Mouse (Mus musculus) adrenal gland, postnatal 4 days (tissue): Measurements from ENCODE around the gene Tbx15. TPM values are rescaled to one million over a fixed set of nuclear protein-coding genes. Genes with fewer than 3 reads are reported as not detected.

Source experiments
- DNase-seq, 2 experiments: peaks; one replicate each; pipeline ENCODE4 v3.0.0; 2021 to 2022; ENCODE audit warnings: low spot score in 2 of 2, mixed read lengths in 2 of 2
- total RNA-seq, 2 experiments: library from RNA; stranded (reverse); gene quantifications; 2 replicates each; pipeline ENCODE4 v1.2.3; 2021

The Tbx15 gene
- total RNA-seq, 2 experiments from 2014 or later: 1.4 to 2.5 TPM

DNA sequence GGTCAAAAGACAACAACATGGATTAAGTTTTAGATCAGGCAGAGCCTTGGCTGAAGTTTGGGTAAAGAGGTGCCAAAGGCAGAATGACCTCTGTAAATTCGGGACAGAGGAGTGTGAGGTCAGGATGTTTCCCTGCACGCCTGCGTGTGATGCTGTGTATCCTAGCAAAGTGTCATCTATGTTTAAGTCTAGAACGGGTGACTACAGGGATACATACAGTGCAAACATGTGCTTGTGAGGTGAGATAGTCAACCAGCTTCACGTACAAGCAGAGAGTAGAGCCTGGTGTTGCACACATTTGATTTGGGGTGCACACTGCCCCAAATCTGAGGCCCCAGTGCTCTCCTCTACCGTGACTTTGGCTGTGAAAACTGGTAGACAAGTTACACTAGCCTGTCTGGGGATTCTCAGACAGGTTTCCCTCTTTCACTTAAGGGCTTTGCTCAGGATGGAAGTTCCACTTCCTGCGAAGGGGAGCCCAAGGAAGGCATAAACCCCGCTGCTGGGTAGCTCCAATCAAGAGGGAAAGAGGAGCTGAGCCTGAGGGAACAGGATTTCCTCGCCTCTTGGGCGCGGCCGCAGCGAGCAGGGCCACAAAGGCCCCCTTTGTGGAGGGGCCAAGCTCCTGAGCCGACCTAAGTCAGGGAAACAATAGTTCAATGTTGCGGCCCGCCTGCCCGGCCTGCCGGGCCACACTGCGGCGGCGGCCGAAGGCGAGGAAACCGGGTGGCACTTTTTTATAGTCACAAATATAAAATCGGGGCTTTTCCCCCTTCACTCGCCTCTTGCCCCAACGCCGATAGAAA lies 8.0 kb downstream of the Tbx15 start:
- DNase-seq: no peak

DNA sequence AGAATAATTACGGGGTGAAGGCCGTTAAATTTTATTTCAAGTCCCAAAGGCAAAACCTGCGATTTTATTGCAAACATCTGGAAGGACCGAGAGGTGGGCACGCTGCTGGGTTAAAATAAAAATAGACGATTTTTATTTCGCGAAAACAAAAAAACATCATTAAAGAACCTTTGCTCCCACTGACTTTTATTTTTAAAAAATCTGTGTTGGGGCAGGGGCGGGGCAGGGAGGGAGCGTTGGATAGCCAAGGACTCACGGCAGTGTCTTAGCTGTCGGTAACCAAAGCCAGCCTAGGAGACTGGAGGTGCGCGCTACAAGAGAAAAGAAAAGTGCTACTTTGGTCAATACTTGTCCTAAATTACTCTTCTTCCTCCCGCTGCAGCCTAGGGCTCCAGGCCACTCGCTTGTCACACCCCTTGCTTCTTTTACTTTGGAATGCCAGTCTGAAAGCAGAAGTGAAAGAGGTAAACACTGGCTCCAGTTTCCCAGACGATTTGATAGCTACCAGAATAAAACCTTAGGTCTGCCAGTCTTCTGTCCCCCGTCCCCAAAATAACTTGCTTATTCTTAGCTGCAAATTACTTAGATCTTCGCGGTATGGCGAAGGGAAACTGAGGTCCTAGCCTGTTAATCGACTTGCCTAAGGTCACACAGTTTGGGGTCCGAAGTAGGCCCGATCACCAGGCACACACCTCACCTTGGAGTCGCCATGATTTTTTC lies 8.8 kb downstream of the Tbx15 start:
- no peak for DNase-seq

DNA sequence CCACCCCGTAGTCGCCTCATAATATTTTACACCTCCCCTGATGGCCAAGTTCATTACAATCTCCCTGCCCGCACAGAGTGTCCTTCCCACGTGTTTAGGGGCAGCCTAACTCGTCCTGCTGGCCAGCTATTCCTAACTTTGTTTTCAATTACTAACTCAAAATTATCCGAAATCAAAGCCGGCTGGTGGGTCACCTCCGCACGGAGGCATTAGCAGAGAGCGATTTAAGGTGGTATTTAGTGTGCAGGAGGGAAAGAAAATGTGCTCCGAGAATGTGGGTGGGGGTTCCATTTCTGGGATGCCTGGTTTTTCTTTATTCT lies 9.3 kb downstream of the Tbx15 start:
- DNase-seq: no peak

DNA sequence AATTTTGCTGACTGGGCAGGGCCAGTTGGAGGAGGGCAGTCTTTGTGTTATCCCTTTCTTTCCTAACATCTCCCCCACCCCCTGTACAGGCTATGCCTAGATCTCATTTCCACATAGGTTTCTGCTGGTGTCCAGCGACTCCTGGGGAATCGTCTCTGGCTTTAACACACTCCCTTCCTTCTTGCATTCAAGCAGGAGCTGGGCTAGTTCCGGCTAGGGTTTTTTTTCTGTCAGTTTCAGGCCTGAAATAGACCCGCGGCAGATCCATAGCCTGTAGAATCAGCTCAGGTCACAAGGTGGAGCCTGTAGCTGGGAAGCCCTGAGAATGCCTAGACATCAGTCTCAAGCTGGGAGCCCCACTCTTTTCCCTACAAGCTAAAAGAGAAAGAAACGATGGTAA lies 9.7 kb downstream of the Tbx15 start:
- DNase-seq: no peak

DNA sequence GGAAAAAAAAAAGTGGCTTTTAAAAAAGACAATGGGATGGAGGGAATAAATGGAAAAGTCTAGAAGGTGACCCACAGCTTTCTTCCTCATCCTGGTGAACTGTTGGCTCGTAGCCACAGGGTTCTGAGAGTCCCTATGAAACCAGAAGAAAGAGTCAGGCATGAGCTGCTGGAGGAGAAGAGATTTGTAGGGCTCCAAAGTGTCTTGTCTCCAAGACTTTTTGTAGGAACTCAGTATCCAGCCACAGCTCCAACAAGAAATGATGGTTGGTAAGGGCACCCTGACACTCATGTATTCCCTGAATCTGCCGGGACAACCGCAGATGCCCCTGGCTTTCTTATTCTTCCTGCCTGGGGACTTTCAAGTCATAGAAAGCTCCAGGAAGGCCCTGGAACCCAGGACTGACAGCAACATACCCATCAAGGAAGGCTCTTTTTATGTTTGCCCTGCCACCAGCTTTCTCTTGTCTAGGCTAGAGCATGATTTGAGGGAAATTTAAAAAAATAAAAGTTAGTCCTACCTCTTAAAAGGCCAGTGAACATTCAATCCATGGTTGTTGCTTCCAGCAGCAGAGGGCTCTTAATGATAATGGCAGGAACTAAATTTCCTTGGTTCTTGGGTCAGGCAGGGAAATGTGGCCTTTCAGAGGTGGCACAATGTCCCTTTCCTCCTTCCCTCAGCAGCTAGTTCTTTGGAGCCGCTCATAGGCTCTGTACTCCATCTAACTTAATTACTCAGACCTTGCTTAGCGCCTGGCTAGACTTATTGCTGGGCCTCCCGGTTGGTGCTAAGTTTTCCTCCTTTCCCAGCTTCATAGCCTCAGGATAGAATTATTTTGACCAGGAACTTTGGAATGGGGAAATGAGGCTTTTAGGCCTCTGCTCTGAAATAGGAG lies 11.3 kb downstream of the Tbx15 start:
- DNase-seq: no peak

DNA sequence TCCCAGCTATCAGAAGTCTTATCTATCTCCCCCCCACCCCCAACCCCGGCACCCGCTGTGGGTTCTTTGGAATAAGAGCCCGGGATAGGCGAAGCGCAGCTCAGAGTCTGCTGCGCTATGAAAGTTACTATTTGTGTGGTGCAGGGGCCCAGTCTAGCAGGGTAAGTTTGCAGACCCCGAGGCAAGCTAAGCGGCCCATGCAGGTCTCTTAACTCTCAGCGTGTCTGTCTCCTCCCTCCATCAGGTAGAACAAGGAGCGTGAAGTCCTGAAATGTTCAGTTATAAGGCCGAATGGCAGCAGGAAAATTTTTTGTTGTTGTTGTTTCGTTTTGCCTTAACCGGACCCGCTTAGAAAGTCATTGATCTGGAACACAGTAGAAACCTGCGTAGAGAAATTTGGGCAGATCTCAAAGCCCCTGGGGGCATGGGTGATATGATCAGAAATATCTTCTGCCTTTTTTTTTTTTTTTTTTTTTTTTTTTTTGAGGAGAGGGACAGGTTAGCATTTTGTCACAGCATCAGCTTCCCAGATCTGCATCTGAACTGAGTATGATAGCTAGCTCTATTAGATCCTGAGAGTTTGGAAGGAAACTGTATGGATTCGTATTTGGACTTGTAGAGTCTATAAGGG lies 12.4 kb downstream of the Tbx15 start:
- no peak for DNase-seq

DNA sequence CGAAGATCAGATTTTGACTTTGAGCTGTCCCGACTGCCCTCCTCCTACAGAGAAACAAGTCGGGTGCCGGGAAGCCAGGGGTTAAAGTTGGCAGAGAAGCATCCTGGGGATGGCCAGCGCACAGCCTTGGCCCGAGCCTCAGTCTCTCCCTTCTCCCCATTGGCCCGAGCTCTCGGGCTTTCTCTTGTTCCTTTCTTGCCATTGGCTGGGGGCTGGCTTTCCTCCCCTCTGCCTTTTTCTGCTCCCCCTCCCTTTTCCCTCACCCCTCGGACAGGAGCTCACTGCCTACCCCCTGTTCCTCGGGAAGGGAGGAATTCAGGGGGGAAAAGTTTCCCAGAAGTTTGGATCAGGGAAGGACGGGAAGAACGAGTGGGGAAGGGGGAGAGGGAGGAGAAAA lies 12.9 kb downstream of the Tbx15 start:
- no peak for DNase-seq

DNA sequence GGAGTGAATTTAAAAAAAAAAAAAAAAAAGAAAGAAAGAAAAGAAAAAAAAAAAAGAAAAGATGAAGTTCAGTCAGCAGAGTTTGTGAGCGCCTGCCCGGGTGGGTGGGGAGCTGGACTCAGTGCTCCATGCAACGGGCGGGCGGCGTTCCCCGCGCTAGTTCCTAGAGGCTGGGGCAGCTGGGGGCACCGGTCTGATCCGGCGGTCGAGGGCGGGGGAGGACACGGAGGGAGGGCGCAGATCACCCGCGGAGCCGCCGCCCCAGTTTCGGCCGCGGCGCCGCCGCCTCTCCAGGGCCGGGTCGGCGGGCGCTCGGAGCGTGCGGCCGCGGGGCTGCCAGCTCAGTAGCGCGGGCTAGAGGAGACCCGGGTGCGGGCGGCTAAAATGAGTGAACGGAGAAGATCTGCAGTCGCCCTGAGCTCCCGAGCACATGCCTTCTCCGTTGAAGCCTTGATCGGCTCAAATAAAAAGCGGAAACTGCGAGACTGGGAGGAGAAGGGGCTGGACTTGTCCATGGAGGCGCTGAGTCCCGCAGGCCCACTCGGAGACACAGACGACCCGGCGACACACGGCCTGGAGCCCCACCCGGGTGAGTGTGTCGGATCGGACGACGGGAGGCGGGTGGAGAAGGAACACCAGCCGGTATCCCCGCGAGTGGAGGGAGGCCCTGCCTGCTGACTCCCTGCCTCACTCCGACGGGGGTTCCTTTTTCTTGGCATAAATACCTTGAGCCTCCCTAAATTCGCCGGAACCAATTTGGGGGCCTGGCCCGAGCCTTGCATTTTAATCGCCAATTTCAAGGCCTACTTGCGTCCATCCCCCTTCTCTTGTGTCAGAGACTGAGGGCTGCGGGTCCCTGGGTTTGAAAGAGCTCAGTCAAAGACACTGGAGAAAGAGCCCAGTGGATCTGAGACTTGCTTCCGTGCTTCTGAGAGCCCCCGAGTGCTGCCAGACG lies 13.6 kb downstream of the Tbx15 start:
- DNase-seq: no peak

DNA sequence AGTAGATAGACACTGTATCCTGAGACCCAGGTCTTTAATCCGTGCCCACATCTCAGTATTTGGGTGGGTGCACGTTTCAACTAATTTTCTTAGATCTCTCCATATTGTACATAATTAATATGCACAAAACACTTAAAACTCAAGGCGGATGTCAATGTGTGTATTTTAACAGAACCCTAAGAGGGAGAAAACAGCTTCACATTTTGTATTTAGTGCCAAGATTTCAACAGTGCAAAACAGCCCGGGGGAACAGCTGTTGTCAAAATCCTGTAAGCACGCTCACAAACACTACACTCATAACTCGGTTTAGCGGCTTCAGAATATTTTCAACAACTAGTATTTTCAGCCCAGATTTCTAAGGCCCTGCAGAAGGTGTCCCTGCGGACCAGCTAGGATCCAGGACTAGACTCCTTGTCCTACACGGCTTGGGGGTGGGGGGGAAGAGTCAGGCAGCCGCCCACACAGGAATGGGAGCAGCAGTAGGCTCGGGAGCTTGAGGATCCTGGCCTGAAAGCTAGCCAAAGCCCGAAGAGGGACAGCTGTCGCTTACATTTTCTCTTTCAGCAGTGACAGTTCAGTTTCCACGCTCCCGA lies 14.5 kb downstream of the Tbx15 start:
- DNase-seq: no peak

DNA sequence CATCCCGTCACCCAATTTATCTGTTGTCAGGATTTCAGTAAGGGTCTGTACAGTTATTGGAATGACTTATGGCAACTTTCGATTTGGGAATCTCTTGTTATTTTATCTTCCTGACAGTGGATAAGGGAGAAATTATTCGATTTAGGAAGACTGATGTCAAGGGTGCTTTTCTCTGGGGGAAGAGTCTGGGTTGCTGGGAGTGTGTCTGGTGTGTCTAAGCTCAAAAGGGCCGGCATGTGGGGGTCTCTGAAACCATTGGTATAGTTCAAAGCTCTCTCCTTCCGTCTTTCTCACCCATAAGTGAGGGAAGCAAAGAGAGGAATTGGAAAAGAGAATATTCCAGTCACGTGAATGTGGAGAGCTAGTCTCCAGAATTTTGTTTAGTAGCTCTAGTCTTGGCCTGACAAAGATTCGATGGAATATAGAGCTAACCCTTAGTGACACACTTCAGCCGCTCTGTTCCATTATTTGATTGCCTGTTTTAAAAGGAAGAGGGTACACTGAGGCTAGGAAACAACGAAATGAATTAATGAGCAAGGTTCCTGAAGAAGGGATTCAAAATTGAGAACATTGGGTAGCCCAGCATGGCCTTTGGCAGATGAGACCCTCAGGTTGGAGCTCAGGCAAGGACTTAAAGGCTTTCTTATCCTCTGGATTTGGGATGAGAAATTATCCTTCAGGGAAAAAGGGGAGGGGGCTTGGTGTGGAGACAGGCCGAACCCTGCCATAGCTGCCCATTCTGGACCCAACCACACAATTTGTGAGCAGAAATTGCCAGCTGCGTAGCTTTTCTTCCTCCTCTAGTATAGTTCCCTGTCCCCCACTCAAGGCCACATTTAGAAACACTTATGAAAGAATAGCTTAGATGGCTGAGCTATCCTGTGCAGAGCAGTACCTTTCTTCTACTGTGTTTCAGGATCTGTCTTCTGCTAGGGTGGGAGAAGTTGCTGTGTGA lies 15.5 kb downstream of the Tbx15 start:
- DNase-seq: no peak

DNA sequence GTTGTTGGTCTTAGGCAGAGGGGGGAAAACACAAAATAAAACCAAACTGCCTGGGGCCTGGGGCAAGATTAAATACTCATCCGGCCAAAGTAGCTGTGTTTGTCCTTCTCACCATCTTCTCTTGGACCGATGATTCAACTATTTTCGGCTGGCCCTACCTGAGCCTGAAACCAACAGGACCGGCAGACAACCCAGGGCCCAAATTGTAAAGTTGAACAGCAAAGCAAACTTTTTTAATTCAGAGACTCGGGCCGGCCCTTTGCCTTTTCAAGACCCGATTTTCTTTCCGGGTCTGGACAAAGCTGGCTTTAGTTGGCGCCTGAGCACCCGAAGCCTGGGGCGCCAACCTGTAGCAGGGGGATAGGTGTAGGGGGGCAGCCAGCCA lies 16.2 kb downstream of the Tbx15 start:
- DNase-seq: no peak

DNA sequence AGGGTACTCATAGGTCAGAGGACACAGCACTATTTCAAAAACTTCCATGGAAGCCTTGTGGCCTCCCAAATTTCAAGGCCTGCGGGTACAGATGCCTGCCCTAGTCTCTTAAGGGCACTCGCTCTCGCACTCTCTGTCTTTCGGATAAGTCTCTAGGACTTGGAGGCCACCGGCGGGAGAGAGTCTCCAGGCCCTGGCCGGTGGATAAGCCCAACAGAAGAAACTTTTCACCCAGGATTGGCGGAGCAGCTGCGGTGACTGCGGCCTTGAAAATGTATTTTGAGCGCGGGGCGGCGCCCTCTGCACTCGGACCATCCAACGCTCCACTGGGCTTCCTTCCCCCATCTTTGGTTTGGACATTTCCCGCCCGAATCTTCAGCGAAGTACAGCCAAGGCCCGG lies 16.6 kb downstream of the Tbx15 start:
- DNase-seq: no peak

DNA sequence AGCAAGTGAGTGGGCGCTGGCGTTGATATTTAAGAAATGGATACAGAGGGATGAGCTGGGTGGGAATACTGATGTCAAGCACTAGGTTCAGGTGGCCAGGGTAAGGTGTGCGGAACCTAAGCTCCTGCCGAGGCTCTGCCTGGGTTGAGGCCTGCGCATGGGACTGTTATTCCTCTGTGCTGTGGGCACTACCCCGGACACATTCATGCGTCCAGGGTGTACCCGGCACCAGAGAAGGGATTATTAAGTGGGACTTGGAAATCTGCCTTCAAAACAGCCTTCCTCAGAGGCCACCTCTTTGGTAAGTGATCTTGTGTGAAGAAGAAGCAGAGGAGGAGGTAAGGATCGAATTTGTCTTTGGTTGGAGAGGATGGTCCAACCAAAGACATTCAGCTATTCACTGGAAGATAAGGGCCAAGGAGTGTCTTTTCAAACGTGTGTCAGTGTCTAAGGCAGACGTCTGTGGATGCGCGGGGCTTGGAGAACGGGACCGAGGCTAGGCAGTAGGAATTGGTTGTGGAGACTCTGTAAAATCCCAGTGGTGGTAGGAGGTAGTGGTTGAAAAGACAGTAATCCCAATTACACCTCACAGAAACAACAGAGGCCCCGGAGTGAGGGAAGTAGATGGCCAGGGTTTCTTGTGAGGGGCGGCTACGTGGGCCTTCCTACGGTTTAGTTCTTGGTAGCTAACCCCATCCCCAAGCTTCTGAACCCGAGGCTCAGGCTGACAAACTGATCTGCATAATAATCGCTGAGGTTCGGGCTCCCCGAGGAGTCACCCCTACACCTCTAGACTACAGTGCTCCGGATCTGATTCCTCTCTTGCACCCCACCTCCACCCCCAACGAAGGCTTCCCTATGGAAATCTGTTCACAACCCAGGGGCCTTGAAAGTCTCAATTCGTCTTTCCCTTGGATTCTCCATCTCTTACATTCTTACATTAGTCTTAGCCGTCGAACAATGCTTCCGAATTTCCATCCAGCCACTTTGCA lies 17.7 kb downstream of the Tbx15 start:
- no peak for DNase-seq

DNA sequence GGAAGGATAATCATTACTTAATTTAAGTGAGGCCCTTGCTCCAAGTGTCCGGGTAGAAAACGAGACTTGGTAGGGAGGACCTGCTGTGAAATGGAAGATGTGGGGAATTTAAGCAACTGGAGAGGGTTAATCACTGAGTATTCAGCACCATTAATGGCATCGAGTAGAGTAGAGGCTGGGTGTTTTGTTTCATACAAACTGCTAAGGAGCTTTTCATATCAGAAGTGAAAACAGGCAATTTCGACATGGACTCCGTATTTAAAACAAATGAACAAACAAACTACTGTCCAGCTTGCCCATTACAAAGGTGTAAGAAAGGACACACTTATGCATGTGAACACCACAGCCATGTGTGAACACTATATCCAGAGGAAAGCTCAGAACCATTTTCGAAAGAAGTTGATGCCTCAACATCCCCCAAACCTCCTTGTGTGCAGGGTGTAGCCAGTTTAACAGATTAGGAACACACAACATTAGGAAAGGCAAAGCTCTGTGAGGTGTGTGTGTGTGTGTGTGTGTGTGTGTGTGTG lies 19.6 kb downstream of the Tbx15 start:
- DNase-seq: no peak

DNA sequence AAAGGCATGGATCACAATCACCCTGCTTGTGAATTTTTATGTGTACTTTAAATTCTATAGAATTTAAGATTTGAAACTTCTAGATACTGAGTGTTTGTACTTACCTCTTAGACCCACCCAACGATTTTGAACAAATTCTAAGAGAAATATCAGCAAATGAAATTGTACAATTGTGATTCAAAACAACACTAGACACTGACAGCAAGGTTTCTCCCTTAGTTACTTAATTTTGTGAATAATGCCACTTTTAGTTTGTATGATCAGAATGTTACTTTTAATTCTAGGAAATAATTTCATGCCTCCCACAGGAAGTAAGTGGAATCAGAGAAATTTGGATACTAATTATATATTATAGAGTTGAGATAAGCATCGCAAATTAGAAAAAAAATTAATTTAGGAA lies 20.2 kb downstream of the Tbx15 start:
- DNase-seq: no peak

DNA sequence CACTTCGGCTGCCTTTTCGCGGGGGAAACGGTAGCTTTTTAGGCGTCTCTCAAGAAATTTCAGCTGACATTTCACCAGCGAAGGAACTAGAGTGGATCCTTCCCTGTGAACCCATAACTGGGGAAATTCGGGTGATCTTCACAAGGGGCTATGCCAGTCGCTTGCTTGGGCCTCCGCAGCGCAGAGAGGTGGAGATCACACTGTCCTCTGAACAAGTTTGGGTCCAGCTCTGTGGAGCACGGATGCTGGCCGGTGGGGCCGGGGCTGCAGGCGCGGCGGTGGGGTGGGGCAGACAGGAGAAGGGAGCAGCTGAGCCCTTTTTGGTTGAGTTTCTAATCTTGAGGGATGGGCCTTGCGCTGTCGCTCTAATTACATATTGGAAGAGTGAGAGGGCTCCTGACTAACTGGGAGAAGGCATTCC lies 21.2 kb downstream of the Tbx15 start:
- no peak for DNase-seq

DNA sequence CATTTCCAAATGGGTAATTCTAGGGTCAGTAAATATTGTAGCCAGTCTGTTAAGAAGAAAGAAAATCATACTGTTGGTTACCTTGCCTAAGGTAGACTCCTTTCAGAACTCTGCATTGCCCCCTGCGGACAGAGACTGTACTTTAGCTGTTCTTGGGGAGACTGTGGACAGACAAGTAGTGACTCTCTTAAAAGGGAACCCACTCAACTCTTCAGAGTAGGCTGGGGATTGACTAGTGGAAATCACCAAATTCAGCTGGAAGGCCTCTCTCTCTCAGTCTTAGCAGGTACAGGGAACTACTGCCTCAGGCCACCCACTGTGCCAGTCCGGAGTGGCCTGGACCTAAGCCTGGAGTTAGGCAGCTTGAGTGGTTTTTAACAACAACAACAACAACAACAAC lies 21.8 kb downstream of the Tbx15 start:
- no peak for DNase-seq
